Mouse (Mus musculus) kidney, postnatal 14 days (tissue): ENCODE results near the gene BC005537.
A peak's percentile ranks its signal among the peaks of the same experiment; 100 is the strongest.

Source experiments
- DNase-seq: peaks from one replicate; pipeline ENCODE4 v3.0.0; 2022; ENCODE audit warnings: mixed read lengths

The BC005537 gene

GRCm38 (mm10) chr13:24844983-24845955 lies 43.8 kb downstream of the BC005537 start, which contains the start of gene D130043K22Rik:
TSS of gene D130043K22Rik (plus strand) at chr13:24845135.
- DNase-seq: peak; percentile 45

- peak; percentile 20 for DNase-seq
These were observed 47.9 kb downstream of the BC005537 start for GRCm38 (mm10) chr13:24849318-24849717.

- no peak for DNase-seq
These were observed 50.5 kb downstream of the BC005537 start for GRCm38 (mm10) chr13:24851989-24852388.

- DNase-seq: no peak
These were observed 51.1 kb downstream of the BC005537 start for GRCm38 (mm10) chr13:24852570-24852969.

- DNase-seq: no peak
These were observed 57.7 kb downstream of the BC005537 start for GRCm38 (mm10) chr13:24859115-24859514.

GRCm38 (mm10) chr13:24861084-24861483 lies 59.6 kb downstream of the BC005537 start:
- no peak for DNase-seq

GRCm38 (mm10) chr13:24862021-24862420 lies 60.6 kb downstream of the BC005537 start:
- peak; percentile 51 for DNase-seq

GRCm38 (mm10) chr13:24862520-24862919 lies 61.1 kb downstream of the BC005537 start:
- peak; percentile 32 for DNase-seq
